Mouse (Mus musculus): ENCODE measurements around the gene Wdr35. TPM values are rescaled to one million over a fixed set of nuclear protein-coding genes. Genes with fewer than 3 reads are reported as not detected.
"Not testable (repeated sequence)": the region's sequence is repeated elsewhere in the genome, so short reads cannot be mapped to it uniquely, and the experiment has no call there.

The Wdr35 gene
- polyA plus RNA-seq, 1 experiment from 2014 or later: 20.5 TPM

GRCm38 (mm10) chr12:9016376-9016775, 42.7 kb downstream of the Wdr35 start:
- no peak overlapping the region for H3K9ac ChIP-seq
- no peaks in the 10 kb centered on the region for H3K4me1 ChIP-seq (replicated peaks)
- WGBS: 95% methylated on average over 9 of the region's 9 CpGs
- H3K27me3 ChIP-seq: no peaks in the 10 kb centered on the region
- no peak overlapping the region for H3K27ac ChIP-seq
- H3K9me3 ChIP-seq: no peaks in the 10 kb centered on the region
- no peak overlapping the region for H3K4me3 ChIP-seq
- no peak for ATAC-seq (ENCODE audit: low FRiP score)
- H3K36me3 ChIP-seq: peaks cover 37% of the 10 kb centered on the region
- no peak overlapping the region for H3K4me2 ChIP-seq

GRCm38 (mm10) chr12:9020431-9020830, 46.7 kb downstream of the Wdr35 start:
- Histone ChIP-seq H3K4me2 (no peak overlapping the region), H3K4me3 (no peak overlapping the region), H3K36me3 (peaks cover 36% of the 10 kb centered on the region), H3K4me1 (replicated peaks) (no peaks in the 10 kb centered on the region), H3K9me3 (no peaks in the 10 kb centered on the region), H3K9ac (no peak overlapping the region), H3K27ac (no peak overlapping the region), H3K27me3 (no peaks in the 10 kb centered on the region)
- no peak for ATAC-seq (ENCODE audit: low FRiP score)
- 91% methylated on average over 8 of the region's 8 CpGs for WGBS

- ATAC-seq (ENCODE audit: low FRiP score): no peak
- 64% methylated on average over 3 of the region's 3 CpGs for WGBS
- no peak overlapping the region for H3K9ac ChIP-seq
- peaks cover 36% of the 10 kb centered on the region for H3K36me3 ChIP-seq
- H3K27me3 ChIP-seq: no peaks in the 10 kb centered on the region
- no peaks in the 10 kb centered on the region for H3K9me3 ChIP-seq
- no peak overlapping the region for H3K27ac ChIP-seq
- no peak overlapping the region for H3K4me3 ChIP-seq
- no peak overlapping the region for H3K4me2 ChIP-seq
- H3K4me1 ChIP-seq (replicated peaks): no peaks in the 10 kb centered on the region
Observed at GRCm38 (mm10) chr12:9020986-9021385, 47.3 kb downstream of the Wdr35 start.

GRCm38 (mm10) chr12:9023031-9023430, 49.3 kb downstream of the Wdr35 start:
- Histone ChIP-seq H3K36me3 (peaks cover 26% of the 10 kb centered on the region), H3K4me2 (no peak overlapping the region), H3K27ac (no peak overlapping the region), H3K27me3 (no peaks in the 10 kb centered on the region), H3K4me1 (replicated peaks) (no peaks in the 10 kb centered on the region), H3K9ac (no peak overlapping the region), H3K9me3 (no peaks in the 10 kb centered on the region), H3K4me3 (no peak overlapping the region)
- ATAC-seq (ENCODE audit: low FRiP score): no peak
- 69% methylated on average over 4 of the region's 4 CpGs for WGBS

GRCm38 (mm10) chr12:9024071-9024470, 50.4 kb downstream of the Wdr35 start:
- H3K4me3 ChIP-seq: no peak overlapping the region
- H3K4me2 ChIP-seq: no peak overlapping the region
- H3K36me3 ChIP-seq: peaks cover 18% of the 10 kb centered on the region
- no peaks in the 10 kb centered on the region for H3K4me1 ChIP-seq (replicated peaks)
- 96% methylated on average over 14 of the region's 14 CpGs for WGBS
- no peak for ATAC-seq (ENCODE audit: low FRiP score)
- H3K9me3 ChIP-seq: no peaks in the 10 kb centered on the region
- no peak overlapping the region for H3K9ac ChIP-seq
- H3K27ac ChIP-seq: no peak overlapping the region
- no peaks in the 10 kb centered on the region for H3K27me3 ChIP-seq

GRCm38 (mm10) chr12:9024736-9025135, 51.0 kb downstream of the Wdr35 start:
- no peak for ATAC-seq (ENCODE audit: low FRiP score)
- Histone ChIP-seq H3K4me3 (no peak overlapping the region), H3K9me3 (no peaks in the 10 kb centered on the region), H3K9ac (no peak overlapping the region), H3K4me1 (replicated peaks) (no peaks in the 10 kb centered on the region), H3K36me3 (peaks cover 15% of the 10 kb centered on the region), H3K27ac (no peak overlapping the region), H3K27me3 (no peaks in the 10 kb centered on the region), H3K4me2 (no peak overlapping the region)
- 92% methylated on average over 13 of the region's 13 CpGs for WGBS

GRCm38 (mm10) chr12:9026843-9027242, 53.2 kb downstream of the Wdr35 start:
- no peak overlapping the region for H3K9ac ChIP-seq
- H3K4me3 ChIP-seq: no peak overlapping the region
- no peak overlapping the region for H3K27ac ChIP-seq
- H3K4me2 ChIP-seq: no peak overlapping the region
- peaks cover 12% of the 10 kb centered on the region for H3K36me3 ChIP-seq
- H3K27me3 ChIP-seq: no peaks in the 10 kb centered on the region
- H3K4me1 ChIP-seq (replicated peaks): peaks cover 8% of the 10 kb centered on the region
- no peaks in the 10 kb centered on the region for H3K9me3 ChIP-seq
- no peak for ATAC-seq (ENCODE audit: low FRiP score)

- peaks cover 12% of the 10 kb centered on the region for H3K36me3 ChIP-seq
- H3K27ac ChIP-seq; H3K27me3 ChIP-seq; H3K4me2 ChIP-seq; H3K4me1 ChIP-seq (replicated peaks); H3K9me3 ChIP-seq; ATAC-seq (ENCODE audit: low FRiP score); H3K4me3 ChIP-seq; H3K9ac ChIP-seq: not testable (repeated sequence)
- 92% methylated on average over 7 of the region's 7 CpGs for WGBS
Observed at GRCm38 (mm10) chr12:9028816-9029215, 55.1 kb downstream of the Wdr35 start.

GRCm38 (mm10) chr12:9029506-9029887, 55.8 kb downstream of the Wdr35 start:
- peak overlapping the region; percentile 88; the same call in 1 of the 2 replicates for H3K9ac ChIP-seq
- 54% methylated on average over 4 of the region's 4 CpGs for WGBS
- peaks cover 8% of the 10 kb centered on the region for H3K4me1 ChIP-seq (replicated peaks)
- peak overlapping the region; percentile 60 for H3K4me3 ChIP-seq
- H3K27ac ChIP-seq: peak overlapping the region; percentile 99
- no peaks in the 10 kb centered on the region for H3K27me3 ChIP-seq
- ATAC-seq (ENCODE audit: low FRiP score): peak; percentile 63
- H3K9me3 ChIP-seq: no peaks in the 10 kb centered on the region
- peaks cover 9% of the 10 kb centered on the region for H3K36me3 ChIP-seq
- H3K4me2 ChIP-seq: peak overlapping the region; percentile 74

GRCm38 (mm10) chr12:9029888-9030723, 56.4 kb downstream of the Wdr35 start, which contains the start of gene Ttc32:
TSS of gene Ttc32 (plus strand) at chr12:9029997.
- Histone ChIP-seq H3K4me2 (peak within 1 kb of the TSS; percentile 74), H3K36me3 (peaks cover 6% of the 10 kb centered on the region), H3K4me1 (replicated peaks) (peaks cover 8% of the 10 kb centered on the region), H3K27me3 (no peaks in the 10 kb centered on the region), H3K4me3 (peak within 1 kb of the TSS; percentile 60), H3K9me3 (no peaks in the 10 kb centered on the region), H3K9ac (peak within 1 kb of the TSS; percentile 88), H3K27ac (peak within 1 kb of the TSS; percentile 99)
- under 1% methylated on average over 69 of the region's 69 CpGs for WGBS
- peak; percentile 99 for ATAC-seq (ENCODE audit: low FRiP score)

- no peak for ATAC-seq (ENCODE audit: low FRiP score)
- peak overlapping the region; percentile 88 for H3K9ac ChIP-seq
- H3K4me1 ChIP-seq (replicated peaks): peaks cover 8% of the 10 kb centered on the region
- H3K27me3 ChIP-seq: no peaks in the 10 kb centered on the region
- H3K4me2 ChIP-seq: peak overlapping the region; percentile 74
- peaks cover 6% of the 10 kb centered on the region for H3K36me3 ChIP-seq
- no peaks in the 10 kb centered on the region for H3K9me3 ChIP-seq
- 73% methylated on average over 8 of the region's 8 CpGs for WGBS
- H3K27ac ChIP-seq: 0 out of 2 replicates have a peak overlapping the region, but pooled peaks have one; percentile 99
- H3K4me3 ChIP-seq: peak overlapping the region; percentile 60
Observed at GRCm38 (mm10) chr12:9031166-9031565, 57.5 kb downstream of the Wdr35 start.

GRCm38 (mm10) chr12:9033140-9033539, 59.4 kb downstream of the Wdr35 start:
- H3K4me2 ChIP-seq: no peak overlapping the region
- H3K36me3 ChIP-seq: no peaks in the 10 kb centered on the region; the same call in 1 of the 2 replicates
- H3K27me3 ChIP-seq: no peaks in the 10 kb centered on the region
- no peak overlapping the region for H3K4me3 ChIP-seq
- H3K4me1 ChIP-seq (replicated peaks): peaks cover 8% of the 10 kb centered on the region
- no peak overlapping the region for H3K9ac ChIP-seq
- H3K9me3 ChIP-seq: no peaks in the 10 kb centered on the region
- H3K27ac ChIP-seq: no peak overlapping the region
- ATAC-seq (ENCODE audit: low FRiP score): no peak

- 77% methylated on average over 9 of the region's 9 CpGs for WGBS
- Histone ChIP-seq H3K4me1 (replicated peaks) (peaks cover under 1% of the 10 kb centered on the region; the same call in 1 of the 2 replicates), H3K9me3 (no peaks in the 10 kb centered on the region), H3K36me3 (peaks cover 3% of the 10 kb centered on the region; the same call in 1 of the 2 replicates), H3K4me2 (no peak overlapping the region), H3K4me3 (no peak overlapping the region), H3K27me3 (no peaks in the 10 kb centered on the region), H3K27ac (no peak overlapping the region), H3K9ac (no peak overlapping the region)
- no peak for ATAC-seq (ENCODE audit: low FRiP score)
Observed at GRCm38 (mm10) chr12:9036409-9036808, 62.7 kb downstream of the Wdr35 start.

Data from hindbrain, embryonic 13.5 days (tissue).